Mouse (Mus musculus): Measurements from ENCODE around the gene Fbln2. TPM values are rescaled to one million over a fixed set of nuclear protein-coding genes. Genes with fewer than 3 reads are reported as not detected.

Fbln2 gene
- polyA plus RNA-seq, 1 experiment = 17.0 TPM

DNA sequence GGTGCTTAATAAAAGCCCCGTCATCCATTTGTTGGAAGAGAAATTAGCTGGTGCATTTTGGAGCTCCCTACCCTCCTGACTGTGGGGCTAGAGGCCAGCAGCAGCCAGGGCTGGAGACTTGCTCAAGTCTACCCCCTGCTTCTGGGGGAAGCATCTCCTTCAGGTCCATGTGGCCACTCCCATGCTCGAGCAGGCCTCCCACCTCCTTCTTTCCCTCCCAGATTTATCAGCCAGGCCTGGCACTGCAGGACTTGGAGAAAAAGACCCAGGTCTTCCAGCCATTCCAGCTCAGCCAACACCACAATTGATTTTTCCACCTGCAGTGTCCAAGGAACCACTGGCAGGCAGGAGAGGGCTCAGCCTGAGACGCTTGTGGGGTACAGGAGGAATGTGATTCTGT, 27.5 kb upstream of the Fbln2 start:
- Histone ChIP-seq H3K4me3 (ENCODE audit: insufficient read depth, low read depth, low read length) (no peak overlapping the region), H3K27ac (replicated peaks; ENCODE audit: low read depth, low read length) (no peak overlapping the region), H3K4me1 (ENCODE audit: control insufficient read depth, insufficient read depth, insufficient read length, low read length) (peaks cover 7% of the 10 kb centered on the region)

DNA sequence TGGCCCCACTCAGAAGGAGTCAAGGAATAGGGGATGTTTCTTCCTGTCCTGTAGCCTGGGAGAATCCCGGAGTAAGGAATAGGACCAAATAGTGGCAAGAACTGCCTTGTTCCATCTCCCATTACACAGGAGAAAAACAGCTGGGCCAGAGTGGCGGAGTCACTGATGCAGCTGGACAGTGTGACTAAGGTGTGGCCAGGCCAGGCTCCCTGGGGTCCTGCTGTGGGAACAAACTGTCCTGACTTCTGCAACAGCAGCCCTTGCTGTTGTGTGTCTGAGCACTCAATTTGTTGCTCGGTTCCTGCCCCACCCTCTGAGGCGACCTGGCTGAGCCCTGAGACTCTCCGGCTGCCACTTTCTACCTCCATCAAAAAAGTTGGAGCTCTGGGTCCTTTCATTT, 26.8 kb upstream of the Fbln2 start:
- peaks cover 7% of the 10 kb centered on the region for H3K4me1 ChIP-seq (ENCODE audit: control insufficient read depth, insufficient read depth, insufficient read length, low read length)
- H3K27ac ChIP-seq (replicated peaks; ENCODE audit: low read depth, low read length) = no peak overlapping the region
- no peak overlapping the region for H3K4me3 ChIP-seq (ENCODE audit: insufficient read depth, low read depth, low read length)

DNA sequence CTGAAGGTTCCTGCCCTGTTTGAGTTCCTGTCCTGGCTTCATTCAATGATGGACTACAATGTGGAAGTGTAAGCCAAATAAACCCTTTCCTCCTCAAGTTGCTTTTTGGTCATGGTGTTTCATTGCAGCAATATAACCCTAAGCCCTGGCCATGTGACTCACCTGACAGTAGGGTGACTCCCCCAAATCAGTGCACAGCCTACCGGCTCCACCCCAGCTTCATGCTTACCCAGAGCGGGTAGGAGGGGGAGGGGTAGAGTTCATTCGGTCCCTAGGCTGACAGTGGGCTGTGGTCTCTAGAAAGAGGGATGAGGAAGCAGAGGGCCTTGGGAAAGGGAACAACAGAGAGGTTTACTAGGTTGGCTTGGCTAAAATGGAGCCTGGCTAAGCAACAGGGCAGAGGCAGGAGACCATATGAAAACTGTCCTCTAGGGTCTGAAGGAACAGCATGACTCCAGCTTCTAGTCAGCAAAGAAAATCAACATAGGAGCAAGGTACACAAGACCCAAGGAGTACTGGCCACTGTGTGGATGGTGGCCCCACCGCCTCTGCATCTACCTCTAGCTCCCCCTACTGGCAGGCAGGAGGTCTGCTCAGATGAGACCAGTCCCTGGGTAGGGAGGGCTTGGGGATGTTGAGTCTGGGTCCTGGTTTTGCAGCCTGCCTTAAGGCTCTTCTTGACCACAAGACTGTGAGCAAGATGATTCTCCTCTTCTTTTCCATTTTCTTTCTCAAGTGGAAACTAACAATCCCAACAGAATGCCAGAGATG, 25.9 kb upstream of the Fbln2 start:
- peaks cover 7% of the 10 kb centered on the region for H3K4me1 ChIP-seq (ENCODE audit: control insufficient read depth, insufficient read depth, insufficient read length, low read length)
- no peak overlapping the region for H3K27ac ChIP-seq (replicated peaks; ENCODE audit: low read depth, low read length)
- H3K4me3 ChIP-seq (ENCODE audit: insufficient read depth, low read depth, low read length) = no peak overlapping the region

DNA sequence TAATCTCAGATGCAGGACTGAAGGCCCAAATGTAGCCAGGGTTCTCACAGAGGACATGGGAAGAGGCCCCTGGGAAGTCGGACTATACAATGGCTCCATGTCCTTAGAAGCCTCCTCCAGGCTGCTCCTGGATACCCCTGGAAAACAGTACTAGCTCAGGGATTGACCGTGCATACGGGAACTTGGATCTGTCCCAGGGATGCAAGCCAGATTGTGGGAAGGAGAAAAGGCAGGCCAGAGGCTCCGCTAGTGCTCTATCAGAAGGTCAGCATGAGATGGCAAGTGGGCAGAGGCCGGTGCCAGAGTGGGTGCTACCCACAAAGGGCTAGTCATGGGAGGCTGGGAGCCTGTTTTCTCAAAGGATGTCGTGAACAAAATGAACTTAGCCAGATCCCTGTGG, 25.3 kb upstream of the Fbln2 start:
- Histone ChIP-seq H3K4me3 (ENCODE audit: insufficient read depth, low read depth, low read length) (no peak overlapping the region), H3K4me1 (ENCODE audit: control insufficient read depth, insufficient read depth, insufficient read length, low read length) (peaks cover 7% of the 10 kb centered on the region), H3K27ac (replicated peaks; ENCODE audit: low read depth, low read length) (no peak overlapping the region)

DNA sequence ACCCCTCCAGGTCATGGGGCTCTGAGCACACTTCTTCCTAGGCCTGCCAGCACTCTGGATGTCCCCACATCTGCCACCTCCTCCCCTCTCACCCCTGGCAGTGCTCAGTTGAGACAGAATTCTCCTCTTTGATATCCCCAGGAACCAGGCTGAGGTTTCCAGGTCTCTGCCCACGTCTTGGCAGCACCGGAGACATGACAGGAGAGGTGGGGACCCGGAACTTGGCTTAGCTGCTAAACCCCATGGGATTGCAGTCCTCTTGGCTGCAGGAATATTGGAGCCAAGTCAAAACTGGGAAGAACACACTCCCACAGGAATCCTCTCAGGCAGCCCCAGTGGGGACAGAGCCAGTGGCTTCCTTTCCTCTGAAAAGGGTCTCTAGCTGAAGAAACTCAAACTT, 24.4 kb upstream of the Fbln2 start:
- Histone ChIP-seq H3K4me1 (ENCODE audit: control insufficient read depth, insufficient read depth, insufficient read length, low read length) (peaks cover 7% of the 10 kb centered on the region), H3K27ac (replicated peaks; ENCODE audit: low read depth, low read length) (no peak overlapping the region)

DNA sequence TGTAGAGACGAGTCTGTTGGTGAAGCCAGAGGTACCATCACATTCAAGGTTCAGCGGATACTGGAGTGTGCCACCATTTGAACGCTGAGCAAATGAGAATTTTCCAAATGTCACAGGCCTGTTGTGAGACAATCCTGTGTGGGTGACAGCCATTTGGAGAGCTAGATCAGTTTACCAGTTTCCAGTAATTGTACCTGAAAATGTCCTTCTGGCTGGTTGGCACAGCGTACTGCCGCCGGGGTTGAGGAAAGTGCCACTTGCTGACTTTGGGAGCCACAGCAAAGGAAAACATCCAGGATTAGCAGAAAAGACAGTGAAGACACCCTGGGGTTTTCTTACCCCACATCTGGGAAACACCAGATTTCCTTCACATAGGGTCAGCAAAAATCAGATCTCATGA, 22.3 kb upstream of the Fbln2 start:
- Histone ChIP-seq H3K4me1 (ENCODE audit: control insufficient read depth, insufficient read depth, insufficient read length, low read length) (peaks cover 5% of the 10 kb centered on the region), H3K27ac (replicated peaks; ENCODE audit: low read depth, low read length) (no peak overlapping the region), H3K4me3 (ENCODE audit: insufficient read depth, low read depth, low read length) (no peak overlapping the region)

More for the DNA sequence above, 24.4 kb upstream of the Fbln2 start:
- no peak overlapping the region for H3K4me3 ChIP-seq (ENCODE audit: insufficient read depth, low read depth, low read length)

DNA sequence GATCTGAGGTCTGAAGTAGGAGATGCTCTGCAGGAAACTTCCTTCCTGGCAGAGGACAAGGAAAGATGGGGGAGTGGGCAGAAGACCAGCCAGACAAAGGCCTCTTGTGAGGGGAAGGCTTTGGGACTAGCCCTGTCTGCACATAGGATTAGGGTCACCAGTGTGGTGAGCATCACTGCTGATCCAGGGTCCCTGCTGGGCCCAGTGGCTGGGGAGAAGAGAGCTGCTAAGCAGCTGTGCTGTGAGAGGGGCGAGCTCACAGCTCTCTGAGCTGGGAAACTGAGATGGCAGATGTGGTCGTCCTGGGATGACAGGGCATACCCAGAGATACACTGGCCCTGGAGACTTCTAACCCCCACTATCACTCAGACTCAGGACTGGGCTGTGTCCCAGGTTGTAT, 20.8 kb upstream of the Fbln2 start:
- Histone ChIP-seq H3K4me3 (ENCODE audit: insufficient read depth, low read depth, low read length) (no peak overlapping the region), H3K4me1 (ENCODE audit: control insufficient read depth, insufficient read depth, insufficient read length, low read length) (peaks cover 5% of the 10 kb centered on the region), H3K27ac (replicated peaks; ENCODE audit: low read depth, low read length) (no peak overlapping the region)

DNA sequence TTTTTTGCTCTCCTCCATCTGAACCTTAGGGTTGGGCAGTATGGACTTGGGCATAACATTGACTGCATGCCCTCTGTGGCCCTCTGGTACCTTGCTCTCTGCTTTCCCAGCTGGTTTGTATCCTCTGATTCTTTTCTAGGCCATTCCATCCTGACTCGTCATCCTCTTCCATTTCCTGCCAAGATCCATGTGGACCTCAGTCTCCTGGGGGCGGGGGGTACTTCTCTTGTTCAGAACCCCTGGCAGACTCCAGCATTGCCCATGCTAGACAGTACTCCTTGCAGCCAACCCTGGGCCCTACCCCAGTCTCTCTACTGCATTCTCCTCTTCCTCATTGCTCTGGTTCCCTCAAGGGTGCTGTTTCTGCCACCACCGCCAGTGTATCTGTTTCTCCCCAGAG, 19.8 kb upstream of the Fbln2 start:
- no peak overlapping the region for H3K4me3 ChIP-seq (ENCODE audit: insufficient read depth, low read depth, low read length)
- peaks cover 5% of the 10 kb centered on the region for H3K4me1 ChIP-seq (ENCODE audit: control insufficient read depth, insufficient read depth, insufficient read length, low read length)
- H3K27ac ChIP-seq (replicated peaks; ENCODE audit: low read depth, low read length) = no peak overlapping the region

DNA sequence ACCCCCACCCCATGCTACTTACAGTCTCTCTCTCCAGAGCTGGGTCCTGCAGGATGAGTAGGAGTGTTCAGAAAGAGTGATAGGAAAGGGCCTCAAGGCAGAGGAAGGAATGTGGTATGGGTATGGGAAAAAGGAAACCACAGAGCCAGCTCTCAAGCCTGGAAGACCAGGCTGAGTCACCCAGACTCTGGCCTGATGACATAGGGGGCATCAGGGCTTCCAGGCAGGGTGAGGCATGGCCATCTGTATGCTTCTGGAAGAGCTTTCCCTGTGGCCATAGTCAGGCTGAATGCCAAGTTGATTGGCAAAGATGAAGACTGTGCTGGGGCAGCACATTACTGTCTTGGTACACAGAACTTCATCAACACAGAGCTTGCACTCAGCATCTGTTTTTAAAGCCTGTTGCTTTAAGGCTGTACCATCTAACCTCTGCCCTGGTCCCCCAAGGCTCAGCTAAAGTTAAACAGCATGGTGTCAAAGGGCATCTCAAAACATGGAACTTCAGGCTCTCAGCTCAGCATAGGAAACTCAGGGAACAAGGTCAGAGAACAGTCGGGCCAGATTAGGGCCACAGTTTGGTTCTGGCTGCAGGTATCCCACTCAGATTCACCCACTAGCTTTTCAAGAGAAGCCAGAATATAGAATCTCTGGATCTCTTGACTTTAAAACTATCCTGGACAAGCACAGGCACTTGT, 19.3 kb upstream of the Fbln2 start:
- H3K4me3 ChIP-seq (ENCODE audit: insufficient read depth, low read depth, low read length) = no peak overlapping the region
- no peaks in the 10 kb centered on the region for H3K4me1 ChIP-seq (ENCODE audit: control insufficient read depth, insufficient read depth, insufficient read length, low read length)
- H3K27ac ChIP-seq (replicated peaks; ENCODE audit: low read depth, low read length) = no peak overlapping the region

DNA sequence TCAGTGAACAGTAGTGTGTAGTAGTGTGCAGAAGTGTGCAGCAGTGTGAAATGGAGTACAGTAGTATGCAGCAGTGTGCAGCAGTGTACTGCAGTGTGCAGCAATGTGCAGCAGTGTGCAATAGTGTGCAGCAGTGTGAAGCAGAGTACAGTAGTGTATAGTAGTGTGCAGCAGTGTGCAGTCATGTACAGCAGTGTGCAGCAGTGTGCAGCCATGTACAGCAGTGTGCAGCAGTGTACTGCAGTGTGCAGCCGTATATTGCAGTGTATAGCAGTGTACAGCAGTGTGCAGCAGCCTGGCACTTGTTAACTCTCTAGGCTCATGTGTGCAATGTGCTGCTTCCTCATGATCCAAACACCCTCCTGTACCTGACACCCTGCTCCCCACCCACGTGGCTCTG, 13.8 kb upstream of the Fbln2 start:
- Histone ChIP-seq H3K27ac (replicated peaks; ENCODE audit: low read depth, low read length) (no peak overlapping the region), H3K4me3 (ENCODE audit: insufficient read depth, low read depth, low read length) (no peak overlapping the region), H3K4me1 (ENCODE audit: control insufficient read depth, insufficient read depth, insufficient read length, low read length) (no peaks in the 10 kb centered on the region)

DNA sequence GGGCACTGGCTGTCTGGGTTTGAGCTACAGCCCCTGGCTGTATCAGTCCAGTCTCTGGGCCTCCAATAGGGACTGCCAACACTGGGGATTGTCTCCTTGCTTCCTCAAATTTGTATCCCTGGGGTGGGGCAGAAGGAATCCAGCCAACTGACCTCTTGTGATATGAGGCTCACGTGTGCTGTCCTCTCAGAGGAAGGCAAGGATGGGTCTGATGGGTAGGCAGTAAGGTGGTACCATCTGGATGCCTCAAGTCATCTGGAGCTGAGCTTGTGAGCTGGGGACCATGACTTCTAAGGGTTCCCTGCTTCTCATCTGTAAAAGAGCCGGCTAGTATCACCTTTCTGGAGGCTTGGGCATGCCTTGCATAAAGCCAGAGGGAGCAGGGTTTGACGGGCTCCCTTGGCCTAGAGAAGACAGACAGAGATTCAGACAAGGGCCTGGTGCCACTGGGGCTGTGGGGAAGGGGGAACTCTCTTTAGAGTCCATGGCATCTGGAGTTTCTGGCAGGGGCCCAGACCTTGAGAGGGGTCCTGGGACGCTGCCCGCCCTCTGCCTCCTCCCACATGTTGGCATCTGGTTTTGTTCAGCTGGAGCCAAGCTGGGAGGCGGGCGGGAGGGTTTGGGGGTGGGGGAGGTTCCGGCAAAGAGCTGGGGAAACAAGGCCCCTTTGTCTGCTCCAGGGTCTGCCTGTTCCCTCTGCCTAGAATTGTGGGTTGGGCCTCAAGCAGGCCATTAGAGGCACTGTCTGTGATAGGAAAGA, 11.6 kb upstream of the Fbln2 start:
- Histone ChIP-seq H3K4me1 (ENCODE audit: control insufficient read depth, insufficient read depth, insufficient read length, low read length) (no peaks in the 10 kb centered on the region), H3K4me3 (ENCODE audit: insufficient read depth, low read depth, low read length) (no peak overlapping the region), H3K27ac (replicated peaks; ENCODE audit: low read depth, low read length) (no peak overlapping the region)

DNA sequence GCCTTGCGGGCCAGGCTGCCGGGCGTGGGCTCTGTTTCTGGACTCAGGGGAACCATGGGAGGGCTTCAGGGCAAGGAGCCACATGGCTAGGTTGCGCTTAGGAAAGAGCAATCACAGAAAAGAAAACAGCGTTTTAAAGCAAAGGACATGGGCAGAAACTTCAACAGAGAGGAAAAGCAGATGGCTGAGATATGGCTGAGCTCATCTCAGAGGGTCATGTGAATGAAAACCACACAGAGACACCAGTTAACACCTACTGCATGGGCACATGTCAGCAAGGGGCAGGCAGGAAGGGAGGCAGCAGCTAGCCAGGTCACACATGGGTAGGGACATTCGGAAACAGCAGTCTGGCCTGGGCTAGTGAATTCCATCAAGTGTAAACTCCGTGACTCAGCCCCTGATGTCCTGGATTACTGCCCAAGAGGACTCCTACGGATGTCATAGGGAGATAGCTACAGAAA, 10.3 kb upstream of the Fbln2 start:
- no peak overlapping the region for H3K27ac ChIP-seq (replicated peaks; ENCODE audit: low read depth, low read length)
- no peaks in the 10 kb centered on the region for H3K4me1 ChIP-seq (ENCODE audit: control insufficient read depth, insufficient read depth, insufficient read length, low read length)

DNA sequence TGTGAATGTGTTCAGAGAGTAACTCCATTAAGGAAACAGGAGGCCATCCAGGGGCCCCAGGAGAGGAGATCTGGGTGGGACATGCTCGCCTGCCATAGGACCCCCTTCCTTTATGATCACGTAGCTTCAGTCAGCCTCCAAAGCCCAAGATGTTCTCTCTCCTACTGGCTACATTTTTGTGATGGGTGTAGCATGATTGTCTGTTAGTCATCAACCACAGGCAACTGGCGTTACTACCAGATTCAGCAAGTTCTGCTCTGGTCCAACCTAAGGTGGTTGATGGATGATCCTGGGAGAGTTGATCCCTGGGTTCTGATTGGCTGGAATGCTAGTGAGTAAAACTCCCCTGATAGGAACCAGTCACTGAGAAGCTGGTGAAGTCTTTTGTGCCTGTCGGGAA, 9.7 kb upstream of the Fbln2 start:
- Histone ChIP-seq H3K27ac (replicated peaks; ENCODE audit: low read depth, low read length) (no peak overlapping the region), H3K4me1 (ENCODE audit: control insufficient read depth, insufficient read depth, insufficient read length, low read length) (0 out of 2 replicates have a peak, but pooled peaks cover 1% of the 10 kb centered on the region), H3K4me3 (ENCODE audit: insufficient read depth, low read depth, low read length) (no peak overlapping the region)

More for the DNA sequence above, 10.3 kb upstream of the Fbln2 start:
- no peak overlapping the region for H3K4me3 ChIP-seq (ENCODE audit: insufficient read depth, low read depth, low read length)

DNA sequence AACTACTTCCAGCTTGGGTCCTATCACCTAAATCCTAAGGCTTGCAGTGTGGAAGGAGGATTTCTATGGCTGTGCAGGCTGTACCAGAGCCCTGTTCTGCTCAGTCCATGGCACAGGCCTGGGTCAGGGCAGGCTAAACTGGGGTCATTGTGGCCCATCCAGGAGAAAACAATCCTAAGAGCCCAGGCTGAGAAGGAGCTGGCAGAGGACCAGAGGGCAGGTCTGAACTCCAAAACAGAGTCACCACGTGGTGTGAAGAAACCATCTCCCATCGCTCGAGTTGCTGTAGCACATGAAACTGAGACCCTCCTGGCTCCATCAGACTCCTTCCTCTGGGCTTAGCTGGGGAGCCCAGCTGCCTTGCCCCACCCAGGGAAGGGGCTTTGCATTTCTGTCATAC, 6.9 kb upstream of the Fbln2 start:
- Histone ChIP-seq H3K27ac (replicated peaks; ENCODE audit: low read depth, low read length) (no peak overlapping the region), H3K4me3 (ENCODE audit: insufficient read depth, low read depth, low read length) (no peak overlapping the region)

DNA sequence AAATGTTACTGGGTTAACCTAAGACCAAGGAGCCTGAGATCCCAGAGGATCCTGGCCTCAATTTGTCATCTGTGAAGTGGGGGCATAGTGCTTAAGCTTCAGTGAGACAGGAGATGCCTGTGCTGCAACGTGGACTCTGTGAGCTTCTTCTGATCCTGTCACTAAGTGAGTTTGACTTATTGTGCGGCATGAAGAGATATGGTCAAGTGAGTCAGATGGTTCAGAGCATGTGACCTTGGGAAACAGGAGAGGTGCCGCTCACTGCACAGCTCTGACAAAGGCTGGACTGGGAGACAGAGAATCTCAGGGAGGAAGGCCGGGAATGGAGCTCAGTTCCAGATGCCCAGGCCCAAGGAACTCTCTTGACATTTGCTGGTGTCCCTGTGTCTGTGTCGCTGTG, 6.5 kb upstream of the Fbln2 start:
- no peak overlapping the region for H3K4me3 ChIP-seq (ENCODE audit: insufficient read depth, low read depth, low read length)
- H3K4me1 ChIP-seq (ENCODE audit: control insufficient read depth, insufficient read depth, insufficient read length, low read length) = 0 out of 2 replicates have a peak, but pooled peaks cover 3% of the 10 kb centered on the region
- H3K27ac ChIP-seq (replicated peaks; ENCODE audit: low read depth, low read length) = no peak overlapping the region

More for the DNA sequence above, 6.9 kb upstream of the Fbln2 start:
- 0 out of 2 replicates have a peak, but pooled peaks cover 3% of the 10 kb centered on the region for H3K4me1 ChIP-seq (ENCODE audit: control insufficient read depth, insufficient read depth, insufficient read length, low read length)
